Mouse (Mus musculus) bone marrow, adult 2 months (tissue): Measurements from ENCODE around the gene Msh4.
"Not testable (repeated sequence)": the region's sequence is repeated elsewhere in the genome, so short reads cannot be mapped to it uniquely, and the experiment has no call there.

ENCODE experiments used
- CTCF ChIP-seq: fragments of 200-500 bp; IDR thresholded peaks from 2 replicates; pipeline ENCODE4 v1.5.1; 2011; ENCODE audit warnings: low read length, control low read depth; ENCODE audit not compliant: control insufficient read depth, insufficient read depth
- POLR2A ChIP-seq: fragments of 200-500 bp; IDR thresholded peaks from 2 replicates; pipeline ENCODE4 v1.6.1; 2011; ENCODE audit warnings: low read depth, mild to moderate bottlenecking, control low read depth, low read length, borderline replicate concordance; ENCODE audit not compliant: control insufficient read depth

DNA sequence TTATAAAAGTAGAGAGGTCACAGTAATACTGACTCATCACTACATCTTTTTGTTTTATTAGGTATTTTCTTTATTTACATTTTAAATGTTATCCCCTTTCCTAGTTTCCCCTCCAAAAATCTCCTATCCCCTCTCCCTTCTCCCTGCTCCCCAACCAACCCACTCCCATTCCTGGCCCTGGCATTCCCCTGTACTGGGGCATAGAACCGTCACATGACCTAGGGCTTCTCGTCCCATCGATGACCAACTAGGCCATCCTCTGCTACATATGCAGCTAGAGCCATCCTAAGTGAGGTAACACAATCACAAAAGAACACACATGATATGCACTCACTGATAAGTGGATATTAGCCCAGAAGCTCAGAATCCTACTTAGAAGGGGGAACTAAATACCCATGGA lies 76.2 kb downstream of the Msh4 start:
- not testable (repeated sequence) for TF ChIP-seq POLR2A, CTCF
